Mouse (Mus musculus) ovary, adult 2 months (tissue): ENCODE results near the gene Sox21. TPM values are rescaled to one million over a fixed set of nuclear protein-coding genes. Genes with fewer than 3 reads are reported as not detected.

ENCODE experiments used
- polyA plus RNA-seq: library from polyadenylated mRNA; depleted of rRNA; stranded (reverse); fragments of >200 nt; gene quantifications from 2 replicates; pipeline ENCODE4 v1.2.3, GENCODE M21; 2012; rRNA removed

The Sox21 gene
- 0.51 and 0.69 TPM in 2 replicates for polyA plus RNA-seq

GRCm38 (mm10) chr14:118236886-118237289, at the start of gene Sox21:
Sox21 (minus strand) TSS chr14:118237030.

DNA sequence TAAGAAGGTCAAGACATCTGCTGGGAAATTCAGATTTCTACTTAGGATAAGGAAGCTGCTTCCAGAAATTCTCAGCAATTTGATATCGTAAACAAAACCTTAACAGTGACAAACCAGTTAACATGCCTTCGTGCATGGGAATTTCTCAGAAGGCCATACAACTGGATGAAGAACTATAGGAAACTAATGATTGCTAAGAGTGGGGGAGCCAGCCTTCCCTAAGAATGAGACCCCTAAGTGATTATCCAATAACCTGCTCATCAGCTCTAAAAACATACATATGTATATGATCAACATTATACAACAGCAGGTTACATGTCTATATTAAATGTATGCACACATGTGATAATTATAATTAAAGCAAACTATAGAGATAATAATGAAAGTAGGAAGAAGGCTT, 29.8 kb upstream of the Sox21 start, which contains the start of gene Gm9376:
Gene Gm9376 (plus strand): TSS at position 301 of the 400 bp plus-strand sequence.

Other genes with a start within 250 kb of the Sox21 start
- gene Dct, start 184.8 kb downstream of the Sox21 start, polyA plus RNA-seq, result 0.06 and 0.28 TPM in 2 replicates
- gene Tgds, start 104.3 kb downstream of the Sox21 start, polyA plus RNA-seq, result 6.1 and 6.2 TPM in 2 replicates
- 53.4 and 61.4 TPM in 2 replicates for gene Gpr180, start 99.9 kb downstream of the Sox21 start, polyA plus RNA-seq
- not detected in 2 replicates for gene Gm9376, start 29.9 kb upstream of the Sox21 start, polyA plus RNA-seq